Mouse (Mus musculus): ENCODE measurements around the gene Ctcfl. TPM values are rescaled to one million over a fixed set of nuclear protein-coding genes. Genes with fewer than 3 reads are reported as not detected.

Gene Ctcfl
- 0.20 and 0.31 TPM in 2 replicates for polyA plus RNA-seq (2012; rRNA removed)

GRCm38 (mm10) chr2:173119023-173119944 is at the start of gene Ctcfl:
Gene Ctcfl (minus strand): TSS chr2:173119525.
- no peak for DNase-seq (ENCODE audit: low read depth)

- DNase-seq (ENCODE audit: low read depth) = no peak
Observed at GRCm38 (mm10) chr2:173168411-173168851, 49.1 kb upstream of the Ctcfl start.

- no peak for DNase-seq (ENCODE audit: low read depth)
Observed at GRCm38 (mm10) chr2:173165357-173165756, 46.0 kb upstream of the Ctcfl start.

GRCm38 (mm10) chr2:173164946-173165345 is 45.6 kb upstream of the Ctcfl start:
- no peak for DNase-seq (ENCODE audit: low read depth)

GRCm38 (mm10) chr2:173164358-173164757 is 45.0 kb upstream of the Ctcfl start:
- DNase-seq (ENCODE audit: low read depth) = no peak

- no peak for DNase-seq (ENCODE audit: low read depth)
Observed at GRCm38 (mm10) chr2:173163380-173163779, 44.1 kb upstream of the Ctcfl start.

GRCm38 (mm10) chr2:173159354-173160311 is 40.3 kb upstream of the Ctcfl start:
- DNase-seq (ENCODE audit: low read depth) = peak; percentile 59

- DNase-seq (ENCODE audit: low read depth) = no peak
Observed at GRCm38 (mm10) chr2:173158390-173159055, 39.2 kb upstream of the Ctcfl start.

- no peak for DNase-seq (ENCODE audit: low read depth)
Observed at GRCm38 (mm10) chr2:173157871-173158270, 38.5 kb upstream of the Ctcfl start.

GRCm38 (mm10) chr2:173157376-173157775 is 38.1 kb upstream of the Ctcfl start:
- no peak for DNase-seq (ENCODE audit: low read depth)

- DNase-seq (ENCODE audit: low read depth) = no peak
Observed at GRCm38 (mm10) chr2:173156923-173157322, 37.6 kb upstream of the Ctcfl start.

- no peak for DNase-seq (ENCODE audit: low read depth)
Observed at GRCm38 (mm10) chr2:173155907-173156306, 36.6 kb upstream of the Ctcfl start.

GRCm38 (mm10) chr2:173154962-173155361 is 35.6 kb upstream of the Ctcfl start:
- DNase-seq (ENCODE audit: low read depth) = no peak

- no peak for DNase-seq (ENCODE audit: low read depth)
Observed at GRCm38 (mm10) chr2:173154513-173154912, 35.2 kb upstream of the Ctcfl start.

GRCm38 (mm10) chr2:173153266-173153665 is 33.9 kb upstream of the Ctcfl start:
- no peak for DNase-seq (ENCODE audit: low read depth)

- no peak for DNase-seq (ENCODE audit: low read depth)
Observed at GRCm38 (mm10) chr2:173152436-173153151, 33.3 kb upstream of the Ctcfl start, which contains the start of gene Pck1. Gene Pck1 (plus strand): TSS chr2:173153048.

GRCm38 (mm10) chr2:173151784-173152284 is 32.5 kb upstream of the Ctcfl start:
- no peak for DNase-seq (ENCODE audit: low read depth)

GRCm38 (mm10) chr2:173151352-173151751 is 32.0 kb upstream of the Ctcfl start:
- no peak for DNase-seq (ENCODE audit: low read depth)

GRCm38 (mm10) chr2:173148001-173148400 is 28.7 kb upstream of the Ctcfl start:
- DNase-seq (ENCODE audit: low read depth) = no peak

- DNase-seq (ENCODE audit: low read depth) = no peak
Observed at GRCm38 (mm10) chr2:173146728-173147127, 27.4 kb upstream of the Ctcfl start.

GRCm38 (mm10) chr2:173145808-173146207 is 26.5 kb upstream of the Ctcfl start:
- DNase-seq (ENCODE audit: low read depth) = no peak

Data from gonadal fat pad, adult 2 months (tissue).